In genomic region chr5:96793953-96794635, GRCm38 (mm10) we compare ENCODE assay signal across 8 mouse cellular contexts. TPM values are rescaled to one million over a fixed set of nuclear protein-coding genes. Genes with fewer than 3 reads are reported as not detected.
DNase-seq lines count a peak whose midpoint lies in the region; ATAC-seq lines count a peak whose summit lies in the region.

No protein-coding gene starts in this region.

- H3K27ac ChIP-seq in embryonic facial prominence, embryonic 10.5 days (replicated peaks): no peak overlapping the region

- 58% methylated on average over 10 of the region's 10 CpGs for WGBS in embryonic facial prominence, embryonic 10.5 days

- no peaks in the 10 kb centered on the region for H3K9me3 ChIP-seq in embryonic facial prominence, embryonic 10.5 days

- DNase-seq in heart, adult 11 months: peak; percentile 82
- no peak for DNase-seq in heart, postnatal 25 days (ENCODE audit: low spot score)
- DNase-seq in embryonic facial prominence, embryonic 10.5 days (ENCODE audit: low spot score): no peak
- no peak for DNase-seq in layer of hippocampus, adult 8-10 months (ENCODE audit: low spot score in 2 of 2)
- no peak for DNase-seq in left cerebral cortex, postnatal 36 days (ENCODE audit: low spot score in 2 of 2)

- intact Hi-C loops in heart, postnatal 25 days (cut with DNase I): loop anchor here (5.0 kb wide), 1 partner anchor 118 kb away; no protein-coding TSS in a partner anchor
- intact Hi-C loops in left cerebral cortex, postnatal 36 days (cut with DNase I): no loop called here

- H3K27me3 ChIP-seq in embryonic facial prominence, embryonic 10.5 days (replicated peaks; ENCODE audit: low read depth, poor library complexity, severe bottlenecking): peaks cover 25% of the 10 kb centered on the region

- no peaks in the 10 kb centered on the region for H3K36me3 ChIP-seq in embryonic facial prominence, embryonic 10.5 days (replicated peaks)

- H3K4me1 ChIP-seq in embryonic facial prominence, embryonic 10.5 days: peaks cover 17% of the 10 kb centered on the region

- H3K4me3 ChIP-seq in embryonic facial prominence, embryonic 10.5 days: peak overlapping the region; percentile 62

- ATAC-seq in inflammation-experienced regulatory T-cells, adult 6 months: peak; percentile 35
- peak; percentile 50 for ATAC-seq in megakaryocyte progenitor cell, adult 5-6 weeks (replicated peaks; ENCODE audit: poor library complexity)
- no peak for ATAC-seq in cerebellum, adult (ENCODE audit: insufficient number of reproducible peaks, low FRiP score, low TSS enrichment)

RNA-seq across cellular contexts. Expression of gene Anxa3, which starts 1.0 kb away (rescaled TPM):
- 10 to 100 TPM; 27.4 to 29.1 TPM for total RNA-seq in heart, postnatal 25 days (2021)
- polyA plus RNA-seq in embryonic facial prominence, embryonic 10.5 days (2016; fragmentation: Nextera tagmentation; extraction: Ambion mirVana): 26.5 and 28.9 TPM in 2 replicates
- polyA plus RNA-seq in inflammation-experienced regulatory T-cells, adult 6 months (2017; shearing (Covaris generic)): 1 to 10 TPM in 2 of 3 experiments, under 1 TPM in 1; 0.98 to 1.3 (median 1.2) TPM
- 514 and 552 TPM in 2 replicates for total RNA-seq in megakaryocyte progenitor cell, adult 5-6 weeks (2015)
- total RNA-seq in megakaryocyte progenitor cell, adult 5-6 weeks (2017): 313 and 351 TPM in 2 replicates
- 10 to 100 TPM; 12.2 to 46.9 (median 26.6) TPM for total RNA-seq in layer of hippocampus, adult 8-10 months (2022)
- 10 to 100 TPM; 11.1 to 16.7 TPM for total RNA-seq in left cerebral cortex, postnatal 36 days (2021)

Comparison
In these comparisons a context has a peak if more than half of its experiments do, and no peak if none do; other contexts are left out.
1. RNA of gene Anxa3, which starts 1.0 kb away (total RNA-seq): 313 to 552 TPM in megakaryocyte progenitor cell, adult 5-6 weeks; 12.2 to 46.9 TPM in layer of hippocampus, adult 8-10 months, 27.4 to 29.1 TPM in heart, postnatal 25 days and 11.1 to 16.7 TPM in left cerebral cortex, postnatal 36 days; every median in the first group is over 4 times any median in the second.